ENCODE assay signal across 8 mouse cellular contexts in the genomic region with DNA sequence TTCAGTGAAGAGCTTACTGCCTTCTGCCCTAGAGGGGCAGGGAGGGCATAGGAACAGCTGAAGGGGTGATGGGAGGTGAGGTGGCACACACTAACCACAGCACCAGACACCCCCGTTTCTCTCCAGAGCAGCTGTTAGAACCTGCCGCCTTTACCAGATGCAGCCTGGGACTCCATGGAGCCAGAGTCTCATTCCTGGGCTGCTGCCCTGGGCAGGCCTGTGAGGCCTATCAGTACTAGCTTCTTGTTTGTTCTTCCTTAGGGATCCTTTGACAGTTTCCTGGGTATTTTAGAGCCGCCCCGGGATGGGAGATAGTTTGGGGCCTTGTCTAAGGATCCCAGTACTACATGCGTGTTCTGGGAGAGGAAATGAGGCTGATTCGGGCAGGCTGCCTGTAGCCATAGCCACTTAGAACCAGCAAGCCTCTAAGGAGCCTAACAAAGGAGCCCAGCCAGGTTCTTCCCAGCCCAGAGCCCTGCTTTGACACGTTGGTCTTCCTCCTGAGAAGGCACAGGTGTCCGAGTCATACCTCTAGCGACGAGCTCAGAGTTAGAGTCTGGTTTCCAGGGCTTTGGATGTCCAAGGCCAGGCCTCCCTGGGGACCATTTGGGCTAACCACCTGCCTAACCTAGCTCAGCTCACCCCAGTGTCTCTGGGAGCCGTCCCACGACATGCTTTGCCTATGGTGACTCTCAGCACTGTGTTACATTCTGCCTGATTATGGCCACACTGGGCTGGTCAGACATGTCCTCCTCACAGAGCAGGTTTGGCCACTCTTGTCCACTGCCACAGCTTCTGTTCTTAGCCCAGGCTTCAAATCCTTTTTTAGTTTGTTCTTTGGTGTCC. TPM values are rescaled to one million over a fixed set of nuclear protein-coding genes. Genes with fewer than 3 reads are reported as not detected.
DNase-seq lines count a peak whose midpoint lies in the region; ATAC-seq and TF ChIP-seq lines count a peak whose summit lies in the region.

No protein-coding gene starts in this region.

- H3K9ac ChIP-seq in forebrain, embryonic 13.5 days = peak overlapping the region; percentile 30; the same call in 1 of the 2 replicates
- H3K9ac ChIP-seq in midbrain, postnatal 0 days (replicated peaks; ENCODE audit: low read length, poor library complexity, severe bottlenecking) = no peak overlapping the region

- H3K36me3 ChIP-seq in forebrain, embryonic 13.5 days (ENCODE audit: poor library complexity, severe bottlenecking) = peaks cover 78% of the 10 kb centered on the region
- H3K36me3 ChIP-seq in hindbrain, embryonic 10.5 days = peaks cover 94% of the 10 kb centered on the region
- H3K36me3 ChIP-seq in midbrain, postnatal 0 days (ENCODE audit: insufficient read depth, low read length) = peaks cover 44% of the 10 kb centered on the region

- no peak overlapping the region for H3K4me2 ChIP-seq in forebrain, embryonic 13.5 days
- H3K4me2 ChIP-seq in midbrain, postnatal 0 days (ENCODE audit: low read depth, low read length, poor library complexity, severe bottlenecking) = no peak overlapping the region

- peak overlapping the region; percentile 25; the same call in 1 of the 2 replicates for H3K27ac ChIP-seq in forebrain, embryonic 13.5 days
- H3K27ac ChIP-seq in hindbrain, embryonic 10.5 days = peak overlapping the region; percentile 60
- H3K27ac ChIP-seq in midbrain, postnatal 0 days (ENCODE audit: low read depth, low read length) = 0 out of 2 replicates have a peak overlapping the region, but pooled peaks have one; percentile 3

- ATAC-seq in forebrain, embryonic 13.5 days = no peak
- ATAC-seq in midbrain, postnatal 0 days (ENCODE audit: low FRiP score) = 0 out of 2 replicates have a peak, but pooled peaks have one; percentile 7
- ATAC-seq in cerebellum, adult (ENCODE audit: insufficient number of reproducible peaks, low FRiP score, low TSS enrichment) = no peak

- no peaks in the 10 kb centered on the region for H3K9me3 ChIP-seq in forebrain, embryonic 13.5 days (replicated peaks)
- H3K9me3 ChIP-seq in hindbrain, embryonic 10.5 days = no peaks in the 10 kb centered on the region
- H3K9me3 ChIP-seq in midbrain, postnatal 0 days (ENCODE audit: low read length) = no peaks in the 10 kb centered on the region

- H3K4me3 ChIP-seq in forebrain, embryonic 13.5 days = no peak overlapping the region
- H3K4me3 ChIP-seq in hindbrain, embryonic 10.5 days = no peak overlapping the region
- H3K4me3 ChIP-seq in midbrain, postnatal 0 days (ENCODE audit: low read depth, low read length) = no peak overlapping the region

- DNase-seq in lung, postnatal 10 days = peak; percentile 34
- no peak for DNase-seq in lung, postnatal 14 days
- DNase-seq in hindbrain, embryonic 10.5 days (ENCODE audit: low spot score) = no peak
- DNase-seq in midbrain, postnatal 0 days (ENCODE audit: low spot score) = no peak
- DNase-seq in adrenal gland, adult (ENCODE audit: inconsistent age in 2 of 2, low spot score in 1 of 2) = no peak
- no peak for DNase-seq in T-cell, adult 2 months (ENCODE audit: low spot score)

- peaks cover 49% of the 10 kb centered on the region for H3K4me1 ChIP-seq in forebrain, embryonic 13.5 days
- peaks cover 51% of the 10 kb centered on the region for H3K4me1 ChIP-seq in hindbrain, embryonic 10.5 days (replicated peaks)
- H3K4me1 ChIP-seq in midbrain, postnatal 0 days (ENCODE audit: insufficient read depth, low read length) = peaks cover 5% of the 10 kb centered on the region; the same call in 1 of the 2 replicates

- TF ChIP-seq CTCF in midbrain, postnatal 0 days (IDR thresholded peaks at IDR 0.05) = no peak

- WGBS in forebrain, embryonic 13.5 days = 86% methylated on average over 12 of the region's 12 CpGs
- WGBS in hindbrain, embryonic 10.5 days = 84% methylated on average over 12 of the region's 12 CpGs
- 82% methylated on average over 12 of the region's 12 CpGs for WGBS in midbrain, postnatal 0 days

- no peaks in the 10 kb centered on the region for H3K27me3 ChIP-seq in forebrain, embryonic 13.5 days
- H3K27me3 ChIP-seq in hindbrain, embryonic 10.5 days (ENCODE audit: insufficient read depth, poor library complexity, severe bottlenecking) = no peaks in the 10 kb centered on the region
- no peaks in the 10 kb centered on the region for H3K27me3 ChIP-seq in midbrain, postnatal 0 days (ENCODE audit: insufficient read depth, low read length)

RNA-seq across cellular contexts. Expression of a gene that starts 24.0 kb away (rescaled TPM):
- 15.5 and 15.9 TPM in 2 replicates for polyA plus RNA-seq in forebrain, embryonic 13.5 days (2015; fragmentation: Nextera tagmentation; extraction: Ambion mirVana)
- polyA plus RNA-seq in hindbrain, embryonic 10.5 days (2016; fragmentation: Nextera tagmentation; extraction: Ambion mirVana) = 16.8 and 20.8 TPM in 2 replicates
- 21.3 and 28.5 TPM in 2 replicates for total RNA-seq in midbrain, postnatal 0 days (2014; rRNA removed)
- polyA plus RNA-seq in midbrain, postnatal 0 days (2015; fragmentation: Nextera tagmentation; extraction: Ambion mirVana) = 8.4 and 9.2 TPM in 2 replicates

RNA-seq across cellular contexts. Expression of a gene that starts 39.1 kb away (rescaled TPM):
- polyA plus RNA-seq in forebrain, embryonic 13.5 days (2015; fragmentation: Nextera tagmentation; extraction: Ambion mirVana) = 44.8 and 46.3 TPM in 2 replicates
- polyA plus RNA-seq in hindbrain, embryonic 10.5 days (2016; fragmentation: Nextera tagmentation; extraction: Ambion mirVana) = 31.9 and 36.3 TPM in 2 replicates
- 54.4 and 84.5 TPM in 2 replicates for total RNA-seq in midbrain, postnatal 0 days (2014; rRNA removed)
- polyA plus RNA-seq in midbrain, postnatal 0 days (2015; fragmentation: Nextera tagmentation; extraction: Ambion mirVana) = 28.2 and 28.9 TPM in 2 replicates

Comparison
In these comparisons a context has a peak if more than half of its experiments do, and no peak if none do; other contexts are left out.
1. H3K27ac ChIP-seq: peak in every context shown above with its lines; median percentile 60 in hindbrain, embryonic 10.5 days; 25 in forebrain, embryonic 13.5 days; 3 in midbrain, postnatal 0 days.